Mouse (Mus musculus): Measurements from ENCODE around the gene Zzef1. TPM values are rescaled to one million over a fixed set of nuclear protein-coding genes. Genes with fewer than 3 reads are reported as not detected.

Zzef1 gene
- total RNA-seq, 2 experiments from 2014 or later: 44.5 to 48.6 TPM

DNA sequence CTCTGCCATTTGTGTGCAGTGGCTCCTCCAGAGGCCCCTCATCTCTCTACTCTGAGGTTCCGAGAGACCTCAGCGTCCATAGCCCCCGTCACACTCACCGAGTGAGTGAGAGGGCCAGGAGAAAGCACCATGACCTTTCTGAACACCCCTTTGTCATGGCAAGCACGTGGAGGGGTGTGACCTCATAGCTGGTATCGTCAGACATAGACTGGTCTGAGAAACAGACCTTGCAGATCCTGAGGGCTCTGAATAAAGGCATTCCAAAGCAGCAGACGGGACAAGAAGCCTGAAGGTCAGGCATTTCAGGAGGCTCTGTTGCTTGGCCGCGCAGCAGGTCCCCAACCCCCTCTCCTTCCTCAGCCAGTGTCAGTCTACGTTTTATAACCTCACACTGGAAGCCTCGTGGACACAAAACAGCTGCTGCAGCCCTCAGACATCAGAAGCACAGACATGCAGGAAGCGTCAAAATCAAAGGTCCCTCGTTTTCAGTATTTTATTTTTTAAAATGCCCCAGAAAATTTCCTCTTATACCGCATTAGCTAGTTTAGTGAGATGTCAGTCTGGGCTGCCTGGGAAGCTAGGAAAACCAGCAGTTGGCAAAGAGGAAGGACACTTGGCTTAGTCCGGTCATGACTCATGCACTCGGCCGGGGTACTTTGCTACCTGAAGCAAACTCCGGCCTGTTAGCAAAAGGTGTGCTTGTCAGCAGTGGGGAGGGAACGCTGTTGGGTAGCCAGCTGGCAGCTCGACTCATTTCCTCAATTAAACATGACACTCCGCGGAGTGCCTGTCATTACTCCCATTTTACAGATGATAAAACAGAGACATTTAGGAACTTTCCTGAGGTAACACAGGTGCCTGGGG is 155.3 kb downstream of the Zzef1 start:
- no peak for TF ChIP-seq CTCF (IDR thresholded peaks at IDR 0.05)
- no peak for DNase-seq (ENCODE audit: extremely low spot score in 1 of 2, low spot score in 2 of 2)
- no peak overlapping the region for H3K4me3 ChIP-seq
- intact Hi-C loops (cut with DNase I): no loop called here
- H3K27ac ChIP-seq: no peak overlapping the region; the same call in 1 of the 2 replicates

GRCm38 (mm10) chr11:72952226-72952625 is 156.2 kb downstream of the Zzef1 start:
- TF ChIP-seq CTCF (IDR thresholded peaks at IDR 0.05): no peak
- H3K27ac ChIP-seq: no peak overlapping the region
- no peak for DNase-seq (ENCODE audit: extremely low spot score in 1 of 2, low spot score in 2 of 2)
- H3K4me3 ChIP-seq: no peak overlapping the region
- intact Hi-C loops (cut with DNase I): no loop called here

GRCm38 (mm10) chr11:72952697-72953096 is 156.7 kb downstream of the Zzef1 start:
- H3K27ac ChIP-seq: no peak overlapping the region

GRCm38 (mm10) chr11:72953116-72953439 is 157.1 kb downstream of the Zzef1 start:
- Histone ChIP-seq H3K4me3 (no peak overlapping the region), H3K27ac (no peak overlapping the region)
- no peak for TF ChIP-seq CTCF (IDR thresholded peaks at IDR 0.05)
- DNase-seq (ENCODE audit: extremely low spot score in 1 of 2, low spot score in 2 of 2): no peak
- intact Hi-C loops (cut with DNase I): no loop called here

More at GRCm38 (mm10) chr11:72952697-72953096, 156.7 kb downstream of the Zzef1 start:
- intact Hi-C loops (cut with DNase I): no loop called here
- no peak overlapping the region for H3K4me3 ChIP-seq
- no peak for TF ChIP-seq CTCF (IDR thresholded peaks at IDR 0.05)
- DNase-seq (ENCODE audit: extremely low spot score in 1 of 2, low spot score in 2 of 2): no peak

DNA sequence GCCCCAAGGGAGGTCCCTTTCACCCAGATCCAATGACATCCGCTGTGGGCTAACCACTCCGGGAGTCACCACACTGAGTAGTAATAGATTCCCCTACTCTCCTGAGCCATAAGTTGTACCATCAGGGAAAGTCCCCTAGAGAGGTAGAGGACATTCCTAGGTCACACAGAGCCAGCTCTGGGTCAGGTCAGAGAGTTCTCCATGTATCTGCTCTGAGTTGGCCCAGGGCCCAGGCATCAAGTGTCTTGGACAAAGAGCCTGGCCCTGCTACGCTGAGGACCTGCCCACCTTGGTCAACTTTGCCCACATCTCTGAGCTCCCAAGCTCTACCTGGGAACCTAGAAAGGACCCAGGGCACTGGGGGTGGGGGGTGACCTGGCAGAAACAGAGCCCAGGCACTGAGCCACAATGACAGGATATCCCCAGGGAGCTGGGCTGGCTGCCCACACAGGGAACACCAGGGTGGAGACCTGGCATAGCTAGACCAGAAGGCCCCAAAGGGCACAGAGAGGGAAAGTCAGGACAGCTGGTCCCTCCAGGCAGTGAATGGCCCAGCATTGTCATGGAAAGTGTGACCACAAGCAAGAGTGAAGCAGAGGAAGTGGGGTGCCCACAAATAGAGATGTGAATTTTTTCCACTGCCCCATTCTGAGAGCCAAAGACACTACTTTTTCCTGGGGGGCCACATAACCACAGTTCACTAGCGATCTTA is 157.6 kb downstream of the Zzef1 start:
- no peak for DNase-seq (ENCODE audit: extremely low spot score in 1 of 2, low spot score in 2 of 2)

GRCm38 (mm10) chr11:72954216-72954615 is 158.2 kb downstream of the Zzef1 start:
- Histone ChIP-seq H3K27ac (no peak overlapping the region), H3K4me3 (no peak overlapping the region)
- TF ChIP-seq CTCF (IDR thresholded peaks at IDR 0.05): no peak
- no peak for DNase-seq (ENCODE audit: extremely low spot score in 1 of 2, low spot score in 2 of 2)
- intact Hi-C loops (cut with DNase I): no loop called here

More for the DNA sequence above, 157.6 kb downstream of the Zzef1 start:
- H3K4me3 ChIP-seq: no peak overlapping the region
- TF ChIP-seq CTCF (IDR thresholded peaks at IDR 0.05): no peak
- intact Hi-C loops (cut with DNase I): no loop called here
- no peak overlapping the region for H3K27ac ChIP-seq

DNA sequence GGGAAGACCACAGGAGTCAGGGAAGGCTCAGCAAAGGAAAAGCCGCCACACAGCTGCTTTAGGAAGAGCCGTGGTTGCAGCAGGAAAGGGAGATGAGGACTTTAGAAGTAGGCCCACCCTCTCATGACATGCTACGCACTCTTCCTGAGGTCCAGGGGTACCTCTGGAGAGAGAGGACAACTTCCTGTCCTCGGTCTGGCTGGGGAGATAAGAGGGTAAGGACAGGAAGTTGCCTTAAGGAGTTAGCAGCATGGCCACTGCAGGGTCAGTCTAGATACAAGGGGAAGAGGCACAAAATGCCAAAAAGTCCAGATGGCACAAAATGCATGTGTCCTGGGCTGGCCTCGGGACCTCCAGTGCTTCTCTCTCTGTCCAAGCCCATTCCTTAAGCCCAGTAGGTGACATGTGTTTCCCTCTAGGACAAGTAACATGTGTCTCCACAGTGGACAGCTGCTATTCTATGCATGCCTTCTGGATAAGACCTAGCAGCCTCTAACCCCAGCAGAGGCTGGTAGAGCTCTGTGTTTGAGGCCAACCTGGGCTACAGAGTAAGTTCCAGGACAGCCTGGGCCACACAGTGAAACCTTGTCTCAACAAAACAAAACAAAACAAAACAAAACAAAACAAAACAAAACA is 159.4 kb downstream of the Zzef1 start:
- no peak for DNase-seq (ENCODE audit: extremely low spot score in 1 of 2, low spot score in 2 of 2)
- intact Hi-C loops (cut with DNase I): no loop called here
- no peak for TF ChIP-seq CTCF (IDR thresholded peaks at IDR 0.05)
- Histone ChIP-seq H3K4me3 (no peak overlapping the region), H3K27ac (no peak overlapping the region)

- no peak overlapping the region for H3K27ac ChIP-seq
- no peak for TF ChIP-seq CTCF (IDR thresholded peaks at IDR 0.05)
- intact Hi-C loops (cut with DNase I): no loop called here
- H3K4me3 ChIP-seq: no peak overlapping the region
- DNase-seq (ENCODE audit: extremely low spot score in 1 of 2, low spot score in 2 of 2): no peak
Measured at GRCm38 (mm10) chr11:72957318-72957717, 161.3 kb downstream of the Zzef1 start.

DNA sequence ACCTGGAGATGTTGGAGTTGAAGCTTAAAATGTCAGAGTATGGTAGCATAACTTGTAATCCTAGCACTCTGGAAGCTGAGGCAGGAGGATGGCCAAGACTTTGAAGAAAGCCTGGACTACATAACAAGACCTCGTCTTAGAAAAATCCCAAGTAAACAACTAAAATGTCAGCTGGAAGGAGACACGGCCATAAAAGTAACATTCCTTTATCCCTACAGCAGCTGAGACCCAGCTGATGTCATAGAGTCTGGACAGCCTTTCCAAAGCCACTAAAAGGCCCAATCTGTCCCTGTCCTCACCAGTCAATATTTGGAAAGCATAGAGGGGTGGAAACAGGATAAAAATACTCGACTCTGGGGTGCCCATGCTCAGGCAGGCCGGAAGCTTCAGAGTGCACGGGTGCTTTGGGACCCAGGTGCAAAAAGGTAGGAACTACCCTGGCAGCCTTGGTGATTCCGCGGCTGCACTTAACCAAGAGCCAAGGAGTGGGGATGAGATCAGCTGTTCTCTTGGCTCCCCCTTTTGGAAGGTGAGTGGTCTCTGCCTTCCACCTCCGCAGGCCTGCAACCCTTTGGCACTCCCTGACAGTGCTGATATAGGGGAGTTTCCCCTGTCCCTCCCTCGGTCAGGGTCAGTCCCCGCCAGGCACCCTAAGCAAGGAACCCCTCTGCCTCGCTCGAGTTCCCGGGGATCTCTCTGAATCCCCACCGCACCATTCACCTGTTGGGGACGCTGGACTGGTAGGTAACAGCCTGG is 164.1 kb downstream of the Zzef1 start:
- H3K4me3 ChIP-seq: no peak overlapping the region
- no peak for DNase-seq (ENCODE audit: extremely low spot score in 1 of 2, low spot score in 2 of 2)
- H3K27ac ChIP-seq: no peak overlapping the region
- TF ChIP-seq CTCF (IDR thresholded peaks at IDR 0.05): peak; percentile 10
- intact Hi-C loops (cut with DNase I): no loop called here

DNA sequence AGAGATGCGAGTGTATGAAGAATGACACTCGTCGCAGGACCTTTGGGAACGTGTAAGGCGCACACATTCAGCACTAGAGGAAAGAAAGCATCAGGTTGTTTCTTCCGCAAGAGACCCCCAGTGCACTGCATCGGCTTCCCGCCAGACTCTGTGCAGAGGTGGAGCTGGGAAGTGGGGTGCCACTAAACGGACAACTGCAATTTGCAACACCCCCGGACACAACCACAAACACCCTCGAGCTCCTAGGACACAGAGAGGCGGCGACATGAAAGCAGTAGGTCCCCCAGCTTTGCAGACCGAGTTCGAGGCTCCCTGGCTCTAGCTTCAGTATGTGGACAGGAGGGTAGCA is 164.7 kb downstream of the Zzef1 start:
- no peak for DNase-seq (ENCODE audit: extremely low spot score in 1 of 2, low spot score in 2 of 2)
- no peak overlapping the region for H3K27ac ChIP-seq
- no peak for TF ChIP-seq CTCF (IDR thresholded peaks at IDR 0.05)
- intact Hi-C loops (cut with DNase I): no loop called here
- H3K4me3 ChIP-seq: peak overlapping the region; percentile 28; the same call in 1 of the 2 replicates

- TF ChIP-seq CTCF (IDR thresholded peaks at IDR 0.05): no peak
- Histone ChIP-seq H3K27ac (no peak within 1 kb of the TSS), H3K4me3 (peak within 1 kb of the TSS; percentile 28)
- no peak for DNase-seq (ENCODE audit: extremely low spot score in 1 of 2, low spot score in 2 of 2)
- intact Hi-C loops (cut with DNase I): no loop called here
Measured at GRCm38 (mm10) chr11:72961072-72961980, 165.3 kb downstream of the Zzef1 start, which contains the start of gene Atp2a3. Gene Atp2a3, plus strand, starts transcription at chr11:72961169.

All from left cerebral cortex, adult 2 months (tissue).